Mouse (Mus musculus) megakaryocyte progenitor cell, adult 5-6 weeks (primary cell): Measurements from ENCODE around the gene 4930558C23Rik. TPM values are rescaled to one million over a fixed set of nuclear protein-coding genes. Genes with fewer than 3 reads are reported as not detected.
"Not testable (repeated sequence)": the region's sequence is repeated elsewhere in the genome, so short reads cannot be mapped to it uniquely, and the experiment has no call there.

Source experiments
- ATAC-seq: replicated peaks from 2 replicates; pipeline ENCODE4 v1.8.0; 2016; ENCODE audit warnings: mild to moderate bottlenecking, moderate TSS enrichment, inconsistent platforms; ENCODE audit not compliant: poor library complexity
- total RNA-seq, 2 experiments: library from RNA; stranded (forward) in 1 of 2; stranded (reverse) in 1 of 2; fragments of 157-497, 149-512 nt in 1 of 2; fragments of 200-1000 nt in 1 of 2; gene quantifications; 2 replicates each; pipeline versions ENCODE4 v1.2.3 to v1.2.4; 2015 to 2017

4930558C23Rik gene
- total RNA-seq, 2 experiments from 2014 or later: not detected

DNA sequence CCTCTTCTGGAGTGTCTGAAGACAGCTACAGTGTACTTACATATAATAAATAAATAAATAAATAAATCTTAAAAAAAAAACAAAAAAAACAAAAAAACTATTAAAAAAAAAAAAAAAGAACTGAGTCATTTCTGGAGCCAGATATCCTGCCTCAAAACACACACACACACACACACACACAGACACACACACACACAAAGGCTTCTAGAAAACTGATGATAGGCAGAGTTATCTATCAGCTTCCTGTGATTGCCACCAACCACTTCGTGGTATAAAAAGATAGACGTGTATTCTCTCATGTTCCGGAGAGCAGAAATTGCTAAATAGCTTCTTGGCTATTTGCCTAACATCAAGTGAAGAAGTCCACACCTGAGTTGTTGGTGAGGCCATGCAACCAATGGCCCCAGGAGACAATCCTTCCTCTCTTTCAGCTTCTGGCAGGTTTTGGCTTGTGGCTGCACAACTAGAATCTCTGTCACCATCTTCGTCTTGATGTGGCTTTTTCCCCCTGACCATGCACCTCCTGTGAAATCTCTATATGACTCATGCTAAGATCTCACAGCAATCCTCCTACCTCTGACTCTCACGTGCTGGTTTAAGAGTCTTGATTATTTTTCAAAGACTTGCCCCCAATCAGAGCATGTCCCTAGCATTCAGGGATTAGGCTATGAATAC lies 17.1 kb downstream of the 4930558C23Rik start:
- no peak for ATAC-seq

DNA sequence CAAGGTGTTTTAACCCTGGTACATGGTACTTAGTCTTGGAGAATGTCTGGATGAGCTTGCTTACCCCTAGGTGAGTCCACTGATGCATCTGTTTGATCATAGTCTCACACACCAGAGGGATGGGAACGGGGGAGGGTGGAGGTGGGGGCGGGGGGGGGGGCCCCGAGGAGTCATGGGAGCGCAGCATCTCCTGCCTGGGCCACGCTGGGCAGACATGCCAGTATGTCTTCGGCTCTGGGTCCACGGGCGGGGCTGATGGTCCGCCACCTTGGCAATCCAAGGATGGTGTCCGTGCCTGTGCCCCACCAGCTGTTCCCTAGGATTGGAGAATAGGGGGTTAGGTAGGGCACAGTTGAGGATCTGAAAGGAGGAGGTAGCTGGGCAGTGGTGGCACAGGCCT lies 29.4 kb downstream of the 4930558C23Rik start:
- no peak for ATAC-seq

- no peak for ATAC-seq
These were observed 32.5 kb downstream of the 4930558C23Rik start for GRCm38 (mm10) chr3:95370101-95370500.

DNA sequence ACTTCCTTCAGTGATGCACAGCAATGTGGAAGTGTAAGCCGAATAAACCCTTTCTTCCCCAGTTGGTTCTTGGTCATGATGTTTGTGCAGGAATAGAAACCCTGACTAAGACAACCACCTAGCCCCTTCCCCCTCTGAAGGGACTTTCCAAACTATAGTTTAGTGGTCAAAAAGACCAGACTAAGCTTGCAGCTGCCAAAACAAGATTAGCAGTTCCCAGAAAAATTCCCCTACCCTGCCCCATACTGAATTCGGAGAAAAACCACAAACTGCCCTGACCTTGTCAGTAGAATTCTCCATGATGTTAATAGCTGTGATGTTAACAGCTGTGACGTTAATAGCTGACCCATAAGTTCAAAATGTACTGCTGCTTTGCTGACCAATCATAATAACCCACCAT lies 42.4 kb downstream of the 4930558C23Rik start:
- ATAC-seq: not testable (repeated sequence)

DNA sequence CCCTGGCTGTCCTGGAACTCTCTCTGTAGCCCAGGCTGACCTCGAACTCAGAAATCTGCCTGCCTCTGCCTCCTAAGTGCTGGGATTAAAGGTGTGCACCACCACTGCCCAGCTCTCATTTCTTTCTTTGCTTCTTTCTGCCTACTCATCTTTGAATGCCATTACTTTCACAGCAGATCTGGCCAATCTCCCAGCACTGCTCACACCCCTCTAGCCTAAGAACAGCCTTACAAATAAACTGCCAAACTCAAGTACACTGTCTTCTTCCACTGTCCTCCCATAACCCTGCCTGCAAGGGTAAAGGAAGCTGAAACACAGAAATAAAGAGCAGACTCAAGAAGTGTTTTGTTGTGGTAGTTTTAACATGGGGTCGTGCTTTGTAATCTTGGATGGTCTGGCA lies 44.9 kb downstream of the 4930558C23Rik start:
- ATAC-seq: no peak

DNA sequence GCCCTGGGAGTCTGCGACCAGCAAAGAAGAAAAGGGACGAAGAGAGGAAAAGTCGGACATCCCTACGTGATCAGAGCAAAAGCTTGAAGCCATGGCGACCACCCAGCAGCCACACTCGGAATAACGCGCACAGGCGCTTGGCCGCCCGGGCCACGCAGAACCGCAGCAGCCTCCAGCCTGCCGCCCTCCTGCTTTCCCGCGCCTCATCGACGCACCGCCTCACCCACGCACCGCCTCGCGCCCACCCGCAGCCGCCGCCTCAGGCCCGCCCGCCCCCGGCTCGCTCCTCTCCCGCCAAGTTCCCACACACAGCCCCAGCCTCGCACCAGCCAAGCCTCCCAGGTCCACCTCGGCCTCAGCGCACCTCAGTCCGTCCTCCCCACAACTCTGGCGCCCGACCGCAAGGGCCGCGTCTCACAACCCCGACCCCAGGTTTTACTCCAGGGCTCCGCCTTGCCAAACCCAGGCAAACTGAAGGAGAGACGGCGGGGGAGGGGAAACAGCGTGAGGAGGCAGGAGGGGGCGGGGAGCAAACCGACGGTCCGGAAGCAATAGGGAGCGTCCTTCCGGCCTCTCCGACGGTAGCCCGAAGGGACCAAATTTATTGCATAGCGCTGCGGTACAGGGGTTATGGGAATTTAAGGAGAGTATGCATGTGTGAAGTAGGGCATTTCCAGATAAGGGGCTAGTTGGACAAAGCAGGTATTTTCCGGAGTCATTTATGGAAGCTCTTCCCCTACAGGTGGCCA lies 45.8 kb downstream of the 4930558C23Rik start, which contains the start of gene Setdb1:
Setdb1 (minus strand) TSS at position 502 of the 749 bp plus-strand sequence.
- peak; percentile 99 for ATAC-seq

- ATAC-seq: peak; percentile 34
These were observed 46.6 kb downstream of the 4930558C23Rik start for GRCm38 (mm10) chr3:95355911-95356544.

DNA sequence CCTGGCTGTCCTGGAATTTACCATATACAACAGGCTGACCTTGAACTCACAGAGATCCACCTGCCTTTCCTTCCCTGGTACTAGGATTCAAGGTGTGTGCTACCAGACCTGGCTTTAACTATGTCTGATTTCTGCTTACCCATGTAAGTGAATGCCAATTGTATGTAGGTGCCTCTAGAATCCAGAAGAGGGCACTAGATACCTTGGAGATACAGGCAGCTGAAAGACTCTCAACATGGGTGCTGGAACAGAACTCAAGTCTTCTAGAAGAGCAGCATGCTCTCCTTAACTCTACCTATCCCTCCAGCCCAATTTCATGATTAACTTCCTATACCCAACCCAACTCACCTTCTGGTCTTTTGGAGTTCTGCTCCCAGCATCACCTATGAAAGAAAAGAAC lies 53.1 kb downstream of the 4930558C23Rik start:
- ATAC-seq: peak; percentile 94

GRCm38 (mm10) chr3:95348343-95348742 lies 54.3 kb downstream of the 4930558C23Rik start:
- ATAC-seq: not testable (repeated sequence)

- no peak for ATAC-seq
These were observed 56.2 kb downstream of the 4930558C23Rik start for GRCm38 (mm10) chr3:95346454-95346853.

GRCm38 (mm10) chr3:95343356-95344000 lies 59.2 kb downstream of the 4930558C23Rik start:
- not testable (repeated sequence) for ATAC-seq

GRCm38 (mm10) chr3:95338251-95338650 lies 64.4 kb downstream of the 4930558C23Rik start:
- no peak for ATAC-seq

- ATAC-seq: no peak
These were observed 65.3 kb downstream of the 4930558C23Rik start for GRCm38 (mm10) chr3:95337345-95337744.

Other genes with a start within 250 kb of the 4930558C23Rik start
- 0.05 and 0.07 TPM in 2 replicates for gene Sema6c, start 242.4 kb downstream of the 4930558C23Rik start, total RNA-seq (2015)
- not detected in 2 replicates for gene Sema6c, start 242.4 kb downstream of the 4930558C23Rik start, total RNA-seq (2017)
- gene Gabpb2, start 184.9 kb downstream of the 4930558C23Rik start, total RNA-seq (2015): 28.5 and 29.3 TPM in 2 replicates
- gene Gabpb2, start 184.9 kb downstream of the 4930558C23Rik start, total RNA-seq (2017): 43.1 and 57.7 TPM in 2 replicates
- gene Cdc42se1, start 174.1 kb downstream of the 4930558C23Rik start, total RNA-seq (2015): 56.2 and 56.7 TPM in 2 replicates
- gene Cdc42se1, start 174.1 kb downstream of the 4930558C23Rik start, total RNA-seq (2017): 52.5 and 60.3 TPM in 2 replicates
- gene Mllt11, start 170.7 kb downstream of the 4930558C23Rik start, total RNA-seq (2015): 4.6 and 5.8 TPM in 2 replicates
- gene Mllt11, start 170.7 kb downstream of the 4930558C23Rik start, total RNA-seq (2017): 4.9 and 5.5 TPM in 2 replicates
- 1.0 and 1.4 TPM in 2 replicates for gene Gm128, start 161.2 kb downstream of the 4930558C23Rik start, total RNA-seq (2015)
- gene Gm128, start 161.2 kb downstream of the 4930558C23Rik start, total RNA-seq (2017): 0.34 and 0.46 TPM in 2 replicates
- gene Bnipl, start 151.6 kb downstream of the 4930558C23Rik start, total RNA-seq (2015): not detected in 2 replicates
- gene Bnipl, start 151.6 kb downstream of the 4930558C23Rik start, total RNA-seq (2017): not detected in 2 replicates
- gene Mindy1, start 121.5 kb downstream of the 4930558C23Rik start, total RNA-seq (2015): 30.9 and 33.2 TPM in 2 replicates
- gene Mindy1, start 121.5 kb downstream of the 4930558C23Rik start, total RNA-seq (2017): 22.7 and 23.6 TPM in 2 replicates
- 14.8 and 15.2 TPM in 2 replicates for gene Prune1, start 120.8 kb downstream of the 4930558C23Rik start, total RNA-seq (2015)
- 7.8 and 11.8 TPM in 2 replicates for gene Prune1, start 120.8 kb downstream of the 4930558C23Rik start, total RNA-seq (2017)
- gene Anxa9, start 95.7 kb downstream of the 4930558C23Rik start, total RNA-seq (2015): 11.2 and 15.9 TPM in 2 replicates
- gene Anxa9, start 95.7 kb downstream of the 4930558C23Rik start, total RNA-seq (2017): 5.5 and 7.0 TPM in 2 replicates
- 193 and 203 TPM in 2 replicates for gene Cers2, start 88.0 kb downstream of the 4930558C23Rik start, total RNA-seq (2015)
- 91.3 and 98.4 TPM in 2 replicates for gene Cers2, start 88.0 kb downstream of the 4930558C23Rik start, total RNA-seq (2017)
- gene Setdb1, start 45.6 kb downstream of the 4930558C23Rik start, total RNA-seq (2015): 37.0 and 37.8 TPM in 2 replicates
- 31.5 and 34.7 TPM in 2 replicates for gene Setdb1, start 45.6 kb downstream of the 4930558C23Rik start, total RNA-seq (2017)
- gene Arnt, start 31.5 kb upstream of the 4930558C23Rik start, total RNA-seq (2015): 19.3 and 23.6 TPM in 2 replicates
- gene Arnt, start 31.5 kb upstream of the 4930558C23Rik start, total RNA-seq (2017): 14.7 and 21.4 TPM in 2 replicates
- gene Ctsk, start 96.4 kb upstream of the 4930558C23Rik start, total RNA-seq (2015): 0.17 and 0.49 TPM in 2 replicates
- not detected in 2 replicates for gene Ctsk, start 96.4 kb upstream of the 4930558C23Rik start, total RNA-seq (2017)
- gene Ctss, start 123.9 kb upstream of the 4930558C23Rik start, total RNA-seq (2015): 43.7 and 64.7 TPM in 2 replicates
- 73.6 and 105 TPM in 2 replicates for gene Ctss, start 123.9 kb upstream of the 4930558C23Rik start, total RNA-seq (2017)
- gene Hormad1, start 156.8 kb upstream of the 4930558C23Rik start, total RNA-seq (2015): not detected in 2 replicates
- gene Hormad1, start 156.8 kb upstream of the 4930558C23Rik start, total RNA-seq (2017): not detected in 2 replicates
- 57.3 and 60.3 TPM in 2 replicates for gene Golph3l, start 186.1 kb upstream of the 4930558C23Rik start, total RNA-seq (2015)
- gene Golph3l, start 186.1 kb upstream of the 4930558C23Rik start, total RNA-seq (2017): 40.0 and 66.2 TPM in 2 replicates
- gene Ensa, start 222.2 kb upstream of the 4930558C23Rik start, total RNA-seq (2015): 32.6 and 37.1 TPM in 2 replicates
- 49.7 and 66.8 TPM in 2 replicates for gene Ensa, start 222.2 kb upstream of the 4930558C23Rik start, total RNA-seq (2017)